Comparison of ENCODE assay signal across 8 mouse cellular contexts in genomic region chr2:144166102-144166750, GRCm38 (mm10).
DNase-seq lines count a peak whose midpoint lies in the region; ATAC-seq and TF ChIP-seq lines count a peak whose summit lies in the region.

No protein-coding gene starts in this region.

- no peak for ATAC-seq in heart, embryonic 15.5 days (replicated peaks; ENCODE audit: insufficient number of reproducible peaks, insufficient read depth, low FRiP score, low read depth)
- no peak for ATAC-seq in hindbrain, embryonic 12.5 days (ENCODE audit: low FRiP score)
- ATAC-seq in midbrain, embryonic 14.5 days (ENCODE audit: low FRiP score, low TSS enrichment): no peak

- WGBS in heart, embryonic 15.5 days: 28% methylated on average over 12 of the region's 12 CpGs
- 31% methylated on average over 12 of the region's 12 CpGs for WGBS in bone marrow, adult 2 months
- 32% methylated on average over 12 of the region's 12 CpGs for WGBS in hindbrain, embryonic 12.5 days
- WGBS in midbrain, embryonic 14.5 days: 32% methylated on average over 12 of the region's 12 CpGs

- no peak for TF ChIP-seq CTCF in bone marrow, adult 2 months (IDR thresholded peaks at IDR 0.05; ENCODE audit: control insufficient read depth, insufficient read depth, low read length)

- TF ChIP-seq POLR2A in bone marrow, adult 2 months (IDR thresholded peaks at IDR 0.05; ENCODE audit: borderline replicate concordance, control insufficient read depth, low read depth, low read length): no peak

- H3K4me3 ChIP-seq in heart, embryonic 15.5 days: peak overlapping the region; percentile 74
- peak overlapping the region; percentile 61 for H3K4me3 ChIP-seq in bone marrow, adult 2 months (replicated peaks; ENCODE audit: control insufficient read depth, low read depth, low read length)
- peak overlapping the region; percentile 60 for H3K4me3 ChIP-seq in hindbrain, embryonic 12.5 days
- H3K4me3 ChIP-seq in midbrain, embryonic 14.5 days (replicated peaks; ENCODE audit: low read depth, low read length): peak overlapping the region; percentile 62

- no peaks in the 10 kb centered on the region for H3K9me3 ChIP-seq in heart, embryonic 15.5 days (replicated peaks)
- H3K9me3 ChIP-seq in hindbrain, embryonic 12.5 days (replicated peaks): no peaks in the 10 kb centered on the region
- no peaks in the 10 kb centered on the region for H3K9me3 ChIP-seq in midbrain, embryonic 14.5 days (ENCODE audit: control insufficient read depth, low read length)

- peak overlapping the region; percentile 74 for H3K9ac ChIP-seq in heart, embryonic 15.5 days
- peak overlapping the region; percentile 47 for H3K9ac ChIP-seq in hindbrain, embryonic 12.5 days
- peak overlapping the region; percentile 75 for H3K9ac ChIP-seq in midbrain, embryonic 14.5 days (replicated peaks; ENCODE audit: low read length)

- H3K36me3 ChIP-seq in heart, embryonic 15.5 days: no peaks in the 10 kb centered on the region
- H3K36me3 ChIP-seq in hindbrain, embryonic 12.5 days: no peaks in the 10 kb centered on the region
- H3K36me3 ChIP-seq in midbrain, embryonic 14.5 days (ENCODE audit: control insufficient read depth, insufficient read depth, low read length): no peaks in the 10 kb centered on the region

- DNase-seq in heart, postnatal 4 days: no peak
- no peak for DNase-seq in midbrain, embryonic 14.5 days
- no peak for DNase-seq in gastrocnemius, postnatal 14 days
- no peak for DNase-seq in thymus, postnatal 14 days
- no peak for DNase-seq in layer of hippocampus, adult 8-10 months (ENCODE audit: low spot score in 2 of 2)

- H3K4me2 ChIP-seq in heart, embryonic 15.5 days: peak overlapping the region; percentile 71
- H3K4me2 ChIP-seq in hindbrain, embryonic 12.5 days (replicated peaks): peak overlapping the region; percentile 85
- peak overlapping the region; percentile 82 for H3K4me2 ChIP-seq in midbrain, embryonic 14.5 days (ENCODE audit: low read length)

- H3K27me3 ChIP-seq in heart, embryonic 15.5 days: no peaks in the 10 kb centered on the region
- H3K27me3 ChIP-seq in hindbrain, embryonic 12.5 days: peaks cover 13% of the 10 kb centered on the region; the same call in 1 of the 2 replicates
- no peaks in the 10 kb centered on the region for H3K27me3 ChIP-seq in midbrain, embryonic 14.5 days (ENCODE audit: control insufficient read depth, insufficient read depth, low read length)

- intact Hi-C loops in gastrocnemius, postnatal 14 days (cut with DNase I; ENCODE audit: low total_unique reads): no loop called here

- peak overlapping the region; percentile 97 for H3K27ac ChIP-seq in heart, embryonic 15.5 days
- H3K27ac ChIP-seq in bone marrow, adult 2 months (ENCODE audit: control insufficient read depth, insufficient read depth, low read depth, low read length, poor library complexity): no peak overlapping the region
- peak overlapping the region; percentile 82 for H3K27ac ChIP-seq in hindbrain, embryonic 12.5 days
- peak overlapping the region; percentile 96 for H3K27ac ChIP-seq in midbrain, embryonic 14.5 days (replicated peaks; ENCODE audit: low read depth, low read length)

- H3K4me1 ChIP-seq in heart, embryonic 15.5 days (replicated peaks): peaks cover 19% of the 10 kb centered on the region
- H3K4me1 ChIP-seq in bone marrow, adult 2 months (ENCODE audit: control insufficient read depth, insufficient read depth, low read length): peaks cover 1% of the 10 kb centered on the region; the same call in 1 of the 2 replicates
- peaks cover 17% of the 10 kb centered on the region; the same call in 1 of the 2 replicates for H3K4me1 ChIP-seq in hindbrain, embryonic 12.5 days
- H3K4me1 ChIP-seq in midbrain, embryonic 14.5 days (ENCODE audit: control insufficient read depth, insufficient read depth, low read length): peaks cover 16% of the 10 kb centered on the region
